Mouse (Mus musculus) olfactory bulb, adult 2 months (tissue): ENCODE results near the gene Fgfr2.

Source experiments
- CTCF ChIP-seq: fragments of 200-500 bp; IDR thresholded peaks from 2 replicates; pipeline ENCODE4 v1.5.1; 2012; ENCODE audit warnings: low read depth, mild to moderate bottlenecking, low read length, moderate library complexity; ENCODE audit not compliant: insufficient read depth
- POLR2A ChIP-seq: fragments of 200-500 bp; IDR thresholded peaks from 2 replicates; pipeline ENCODE4 v1.6.1; 2012; ENCODE audit warnings: mild to moderate bottlenecking, low read depth, low read length, moderate library complexity; ENCODE audit not compliant: insufficient read depth

GRCm38 (mm10) chr7:130681798-130682197 is 2441.4 kb downstream of the Fgfr2 start:
- TF ChIP-seq CTCF (no peak), POLR2A (no peak)
